Mouse (Mus musculus) heart, embryonic 10.5 days (tissue): ENCODE measurements at regions not wholly inside any gene's neighbourhood (a gene's known extent, or its start where the extent isn't known, plus 50 kb on each side); places are given as distances from the start of the nearest gene placed in this dataset.

Source experiments
- DNase-seq: peaks from one replicate; pipeline ENCODE4 v3.0.0-alpha.2; 2017; ENCODE audit warnings: low spot score
- H3K27ac ChIP-seq: fragments of 300-500 bp; sonication (generic); 2 replicates; pipeline ENCODE4 v1.5.1; 2016; ENCODE audit warnings: mild to moderate bottlenecking
- H3K27me3 ChIP-seq: fragments of 300-500 bp; sonication (generic); 2 replicates; pipeline ENCODE4 v1.6.1; 2016; ENCODE audit warnings: mild to moderate bottlenecking; ENCODE audit not compliant: poor library complexity, insufficient read depth, severe bottlenecking
- H3K36me3 ChIP-seq: fragments of 300-500 bp; sonication (generic); 2 replicates; pipeline ENCODE4 v1.6.1; 2016; ENCODE audit warnings: mild to moderate bottlenecking, moderate library complexity
- H3K4me1 ChIP-seq: fragments of 300-500 bp; sonication (generic); 2 replicates; pipeline ENCODE4 v1.6.1; 2016; ENCODE audit warnings: mild to moderate bottlenecking
- H3K4me3 ChIP-seq: fragments of 300-500 bp; sonication (generic); 2 replicates; pipeline ENCODE4 v1.5.1; 2016; ENCODE audit warnings: mild to moderate bottlenecking, moderate library complexity
- H3K9me3 ChIP-seq: fragments of 300-500 bp; sonication (generic); 2 replicates; pipeline ENCODE4 v1.6.1; 2016; ENCODE audit warnings: mild to moderate bottlenecking, moderate library complexity
- WGBS: fragments of 180-500 bp; shearing (Covaris S2); methylation state at CpG from one replicate; pipeline ENCODE4 v1.1.7; 2016; 5-methylcytosine and 5-hydroxymethylcytosine counted together

- Histone ChIP-seq H3K36me3 (no peaks in the 10 kb centered on the region), H3K27me3 (peaks cover 5% of the 10 kb centered on the region; the same call in 1 of the 2 replicates), H3K9me3 (no peaks in the 10 kb centered on the region), H3K4me3 (no peak overlapping the region), H3K27ac (no peak overlapping the region), H3K4me1 (no peaks in the 10 kb centered on the region)
- 72% methylated on average over 3 of the region's 3 CpGs for WGBS
- no peak for DNase-seq
These were observed 50.1 kb upstream of the Cpm start for GRCm38 (mm10) chr10:117579210-117579609.

- Histone ChIP-seq H3K4me1 (no peaks in the 10 kb centered on the region), H3K27ac (no peak overlapping the region), H3K36me3 (no peaks in the 10 kb centered on the region), H3K4me3 (no peak overlapping the region), H3K27me3 (peaks cover 5% of the 10 kb centered on the region; the same call in 1 of the 2 replicates), H3K9me3 (no peaks in the 10 kb centered on the region)
- 76% methylated on average over 4 of the region's 4 CpGs for WGBS
- no peak for DNase-seq
These were observed 50.6 kb upstream of the Cpm start for GRCm38 (mm10) chr10:117578696-117579146.

GRCm38 (mm10) chr10:117577970-117578695, 51.2 kb upstream of the Cpm start:
- Histone ChIP-seq H3K27ac (no peak overlapping the region), H3K27me3 (peaks cover 5% of the 10 kb centered on the region; the same call in 1 of the 2 replicates), H3K4me1 (no peaks in the 10 kb centered on the region), H3K36me3 (no peaks in the 10 kb centered on the region), H3K9me3 (no peaks in the 10 kb centered on the region), H3K4me3 (no peak overlapping the region)
- 81% methylated on average over 4 of the region's 4 CpGs for WGBS
- no peak for DNase-seq

GRCm38 (mm10) chr10:117576881-117577730, 52.2 kb upstream of the Cpm start:
- peaks cover 16% of the 10 kb centered on the region for H3K27me3 ChIP-seq
- H3K27ac ChIP-seq: no peak overlapping the region
- no peaks in the 10 kb centered on the region; the same call in 1 of the 2 replicates for H3K4me1 ChIP-seq
- no peaks in the 10 kb centered on the region for H3K36me3 ChIP-seq
- no peaks in the 10 kb centered on the region for H3K9me3 ChIP-seq
- WGBS: 86% methylated on average over 8 of the region's 8 CpGs
- DNase-seq: no peak
- H3K4me3 ChIP-seq: no peak overlapping the region

- Histone ChIP-seq H3K27me3 (peaks cover 21% of the 10 kb centered on the region), H3K27ac (no peak overlapping the region), H3K9me3 (no peaks in the 10 kb centered on the region), H3K4me1 (peaks cover 4% of the 10 kb centered on the region), H3K36me3 (no peaks in the 10 kb centered on the region), H3K4me3 (no peak overlapping the region)
- DNase-seq: no peak
- WGBS: 87% methylated on average over 10 of the region's 10 CpGs
These were observed 53.0 kb upstream of the Cpm start for GRCm38 (mm10) chr10:117576154-117576859.

- Histone ChIP-seq H3K4me1 (peaks cover 8% of the 10 kb centered on the region), H3K4me3 (no peak overlapping the region), H3K36me3 (no peaks in the 10 kb centered on the region), H3K9me3 (no peaks in the 10 kb centered on the region), H3K27ac (no peak overlapping the region), H3K27me3 (peaks cover 28% of the 10 kb centered on the region)
- no peak for DNase-seq
- 66% methylated on average over 14 of the region's 14 CpGs for WGBS
These were observed 53.7 kb upstream of the Cpm start for GRCm38 (mm10) chr10:117575404-117576153.

- H3K9me3 ChIP-seq: no peaks in the 10 kb centered on the region
- H3K4me3 ChIP-seq: no peak overlapping the region
- peaks cover 8% of the 10 kb centered on the region for H3K4me1 ChIP-seq
- no peaks in the 10 kb centered on the region for H3K36me3 ChIP-seq
- DNase-seq: no peak
- no peak overlapping the region for H3K27ac ChIP-seq
- peaks cover 35% of the 10 kb centered on the region for H3K27me3 ChIP-seq
- 80% methylated on average over 3 of the region's 3 CpGs for WGBS
These were observed 54.4 kb upstream of the Cpm start for GRCm38 (mm10) chr10:117574915-117575314.

- H3K27me3 ChIP-seq: peaks cover 42% of the 10 kb centered on the region
- DNase-seq: no peak
- WGBS: 84% methylated on average over 6 of the region's 6 CpGs
- H3K36me3 ChIP-seq: no peaks in the 10 kb centered on the region
- H3K27ac ChIP-seq: no peak overlapping the region
- peaks cover 8% of the 10 kb centered on the region for H3K4me1 ChIP-seq
- no peaks in the 10 kb centered on the region for H3K9me3 ChIP-seq
- H3K4me3 ChIP-seq: no peak overlapping the region
These were observed 55.1 kb upstream of the Cpm start for GRCm38 (mm10) chr10:117574056-117574727.

- Histone ChIP-seq H3K4me3 (no peak overlapping the region), H3K36me3 (no peaks in the 10 kb centered on the region), H3K27me3 (peaks cover 42% of the 10 kb centered on the region), H3K9me3 (no peaks in the 10 kb centered on the region), H3K27ac (no peak overlapping the region), H3K4me1 (peaks cover 8% of the 10 kb centered on the region)
- DNase-seq: no peak
- WGBS: 86% methylated on average over 3 of the region's 3 CpGs
These were observed 55.8 kb upstream of the Cpm start for GRCm38 (mm10) chr10:117573596-117573850.

GRCm38 (mm10) chr10:117572746-117573595, 56.3 kb upstream of the Cpm start:
- peaks cover 39% of the 10 kb centered on the region for H3K27me3 ChIP-seq
- H3K36me3 ChIP-seq: no peaks in the 10 kb centered on the region
- no peak for DNase-seq
- peaks cover 8% of the 10 kb centered on the region for H3K4me1 ChIP-seq
- H3K9me3 ChIP-seq: no peaks in the 10 kb centered on the region
- 49% methylated on average over 13 of the region's 13 CpGs for WGBS
- H3K4me3 ChIP-seq: no peak overlapping the region
- H3K27ac ChIP-seq: no peak overlapping the region

GRCm38 (mm10) chr10:117571891-117572573, 57.3 kb upstream of the Cpm start:
- 15% methylated on average over 9 of the region's 9 CpGs for WGBS

More at GRCm38 (mm10) chr10:117571891-117572573, 57.3 kb upstream of the Cpm start:
- Histone ChIP-seq H3K4me3 (peak overlapping the region; percentile 57), H3K9me3 (no peaks in the 10 kb centered on the region), H3K36me3 (no peaks in the 10 kb centered on the region), H3K27me3 (peaks cover 39% of the 10 kb centered on the region), H3K4me1 (peaks cover 8% of the 10 kb centered on the region), H3K27ac (no peak overlapping the region)
- no peak for DNase-seq
